ENCODE assay signal across 45 mouse cellular contexts in the genomic region with DNA sequence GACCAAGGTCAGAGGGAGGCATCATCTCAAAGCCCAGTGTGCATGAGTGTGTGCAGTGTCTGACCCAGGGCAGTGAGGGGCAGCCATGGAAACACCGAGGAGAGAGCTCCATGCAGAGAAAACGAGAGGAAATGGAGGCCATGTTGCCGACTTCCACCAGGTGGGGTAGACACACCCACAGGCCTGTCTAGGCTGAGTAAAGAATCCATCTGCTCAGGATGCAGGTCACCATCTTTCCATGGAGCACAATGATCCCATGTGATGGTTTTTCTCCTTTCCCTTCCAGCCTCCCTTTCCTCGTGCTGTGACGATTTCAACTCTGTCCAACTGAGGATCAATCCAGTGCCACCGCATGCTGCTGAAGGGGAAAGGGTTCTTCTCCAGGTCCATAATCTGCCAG. TPM values are rescaled to one million over a fixed set of nuclear protein-coding genes. Genes with fewer than 3 reads are reported as not detected.
"Had no signal": no experiment of that assay in that cellular context is flagged by ENCODE, and none has a peak within 500 bp of the region (broad histone marks: within the 10 kb centered on the region; RNA-seq: fewer than 3 reads in every experiment).

No protein-coding gene starts in this region.

- H3K36me3 ChIP-seq: limb, embryonic 10.5 days; limb, embryonic 12.5 days; limb, embryonic 13.5 days; limb, embryonic 15.5 days; liver, embryonic 12.5 days; liver, embryonic 13.5 days; liver, embryonic 15.5 days; lung, embryonic 15.5 days; midbrain, embryonic 10.5 days; midbrain, embryonic 12.5 days; midbrain, embryonic 13.5 days; midbrain, embryonic 15.5 days had no signal

- H3K27me3 ChIP-seq: limb, embryonic 12.5 days; limb, embryonic 13.5 days; limb, embryonic 15.5 days; liver, embryonic 12.5 days; liver, embryonic 13.5 days; liver, embryonic 15.5 days; lung, embryonic 15.5 days; megakaryocyte, embryonic 14.5 days; midbrain, embryonic 12.5 days; midbrain, embryonic 13.5 days; midbrain, embryonic 15.5 days had no signal

- H3K4me2 ChIP-seq: limb, embryonic 12.5 days; limb, embryonic 13.5 days; limb, embryonic 15.5 days; liver, embryonic 11.5 days; liver, embryonic 12.5 days; liver, embryonic 13.5 days; liver, embryonic 15.5 days; lung, embryonic 14.5 days; lung, embryonic 15.5 days; midbrain, embryonic 11.5 days; midbrain, embryonic 12.5 days; midbrain, embryonic 13.5 days; midbrain, embryonic 15.5 days had no signal

- ATAC-seq: liver, embryonic 12.5 days; liver, postnatal 0 days; lung, postnatal 0 days; midbrain, embryonic 13.5 days; midbrain, embryonic 15.5 days; midbrain, embryonic 16.5 days had no signal

- H3K4me3 ChIP-seq: limb, embryonic 10.5 days; limb, embryonic 12.5 days; limb, embryonic 13.5 days; limb, embryonic 15.5 days; liver, embryonic 12.5 days; liver, embryonic 13.5 days; liver, embryonic 15.5 days; lung, embryonic 15.5 days; megakaryocyte, embryonic 14.5 days; midbrain, embryonic 10.5 days; midbrain, embryonic 12.5 days; midbrain, embryonic 13.5 days; midbrain, embryonic 15.5 days; myocyte had no signal

- H3K9ac ChIP-seq: limb, embryonic 12.5 days; limb, embryonic 13.5 days; limb, embryonic 15.5 days; liver, embryonic 12.5 days; liver, embryonic 13.5 days; liver, embryonic 14.5 days; liver, embryonic 15.5 days; liver, postnatal 0 days; lung, embryonic 14.5 days; lung, embryonic 15.5 days; midbrain, embryonic 12.5 days; midbrain, embryonic 13.5 days; midbrain, embryonic 15.5 days had no signal

- DNase-seq: left cerebral cortex, postnatal 4 days; liver; liver, embryonic 13.5 days; liver, postnatal 0 days; lung, adult 18-20 months; lung, adult 2 months; lung, embryonic 14.5 days; lung, postnatal 10 days; lung, postnatal 14 days; lung, postnatal 36 days; midbrain, embryonic 14.5 days had no signal

- H3K4me1 ChIP-seq: limb, embryonic 10.5 days; limb, embryonic 12.5 days; limb, embryonic 13.5 days; limb, embryonic 15.5 days; liver, embryonic 12.5 days; liver, embryonic 13.5 days; liver, embryonic 15.5 days; lung, embryonic 15.5 days; midbrain, embryonic 10.5 days; midbrain, embryonic 12.5 days; midbrain, embryonic 13.5 days; midbrain, embryonic 15.5 days had no signal

- H3K9me3 ChIP-seq: limb, embryonic 10.5 days; limb, embryonic 12.5 days; limb, embryonic 13.5 days; limb, embryonic 15.5 days; liver, embryonic 12.5 days; liver, embryonic 13.5 days; liver, embryonic 15.5 days; lung, embryonic 15.5 days; megakaryocyte, embryonic 14.5 days; midbrain, embryonic 10.5 days; midbrain, embryonic 12.5 days; midbrain, embryonic 13.5 days; midbrain, embryonic 15.5 days had no signal

- H3K27ac ChIP-seq: limb, embryonic 10.5 days; limb, embryonic 12.5 days; limb, embryonic 13.5 days; limb, embryonic 15.5 days; liver, embryonic 12.5 days; liver, embryonic 13.5 days; liver, embryonic 14.5 days; liver, embryonic 15.5 days; lung, embryonic 15.5 days; macrophage; midbrain, embryonic 10.5 days; midbrain, embryonic 12.5 days; midbrain, embryonic 13.5 days; midbrain, embryonic 15.5 days had no signal

RNA-seq across cellular contexts. Expression of a gene that starts 6.1 kb away (rescaled TPM):
- total RNA-seq: left cerebral cortex, postnatal 10 days; left cerebral cortex, postnatal 14 days; left cerebral cortex, postnatal 25 days; left cerebral cortex, postnatal 36 days; left cerebral cortex, postnatal 4 days; liver, adult 2 months; megakaryocyte progenitor cell, adult 5-6 weeks; megakaryocyte, adult 5-6 weeks; megakaryocyte-erythroid progenitor cell, adult 5-6 weeks; midbrain, postnatal 0 days; monocyte, adult 5-6 weeks had no signal
- polyA plus RNA-seq: limb, embryonic 10.5 days; limb, embryonic 11.5 days; limb, embryonic 12.5 days; limb, embryonic 13.5 days; limb, embryonic 15.5 days; liver, embryonic 11.5 days; lung, adult 2 months; lung, embryonic 14.5 days; lung, embryonic 15.5 days; lung, embryonic 16.5 days; lung, postnatal 0 days; macrophage; midbrain, embryonic 10.5 days; midbrain, embryonic 11.5 days; midbrain, embryonic 12.5 days; midbrain, embryonic 13.5 days; midbrain, embryonic 14.5 days; midbrain, embryonic 15.5 days; midbrain, embryonic 16.5 days; midbrain, postnatal 0 days; myocyte; neural tube, embryonic 11.5 days had no signal

RNA-seq across cellular contexts. Expression of a gene that starts 38.0 kb away (rescaled TPM):
- total RNA-seq: left cerebral cortex, postnatal 10 days; left cerebral cortex, postnatal 14 days; left cerebral cortex, postnatal 25 days; left cerebral cortex, postnatal 36 days; left cerebral cortex, postnatal 4 days; liver, adult 2 months; megakaryocyte progenitor cell, adult 5-6 weeks; megakaryocyte, adult 5-6 weeks; megakaryocyte-erythroid progenitor cell, adult 5-6 weeks; midbrain, postnatal 0 days; monocyte, adult 5-6 weeks had no signal
- polyA plus RNA-seq: limb, embryonic 10.5 days; limb, embryonic 11.5 days; limb, embryonic 12.5 days; limb, embryonic 13.5 days; limb, embryonic 14.5 days; limb, embryonic 15.5 days; liver, adult 2 months; liver, embryonic 11.5 days; liver, embryonic 12.5 days; liver, embryonic 13.5 days; liver, embryonic 14.5 days; liver, embryonic 15.5 days; liver, embryonic 16.5 days; liver, postnatal 0 days; lung, adult 2 months; lung, embryonic 14.5 days; lung, embryonic 15.5 days; lung, embryonic 16.5 days; lung, postnatal 0 days; macrophage; midbrain, embryonic 10.5 days; midbrain, embryonic 11.5 days; midbrain, embryonic 12.5 days; midbrain, embryonic 13.5 days; midbrain, embryonic 14.5 days; midbrain, embryonic 15.5 days; midbrain, embryonic 16.5 days; midbrain, postnatal 0 days; myocyte; neural tube, embryonic 11.5 days had no signal
